Mouse (Mus musculus) liver, embryonic 15.5 days (tissue): ENCODE data around the gene Klhl10. TPM values are rescaled to one million over a fixed set of nuclear protein-coding genes. Genes with fewer than 3 reads are reported as not detected.

Experiments
- ATAC-seq: fragments of 200-750 bp; cut with Nextera tagmentation; 2 replicates; pipeline ENCODE4 v1.8.0; 2017; ENCODE audit warnings: moderate number of reproducible peaks, mild to moderate bottlenecking, moderate library complexity; ENCODE audit not compliant: insufficient read depth
- H3K27ac ChIP-seq: fragments of 300-500 bp; sonication (generic); replicated peaks from 2 replicates; pipeline ENCODE4 v1.5.1; 2015; ENCODE audit warnings: mild to moderate bottlenecking, inconsistent platforms
- H3K27me3 ChIP-seq: fragments of 300-500 bp; sonication (generic); 2 replicates; pipeline ENCODE4 v1.6.1; 2015; ENCODE audit warnings: mild to moderate bottlenecking, inconsistent platforms
- H3K36me3 ChIP-seq: fragments of 300-500 bp; sonication (generic); replicated peaks from 2 replicates; pipeline ENCODE4 v1.6.1; 2015; ENCODE audit warnings: moderate library complexity, mild to moderate bottlenecking, inconsistent platforms
- H3K4me1 ChIP-seq: fragments of 300-500 bp; sonication (generic); replicated peaks from 2 replicates; pipeline ENCODE4 v1.6.1; 2015; ENCODE audit warnings: inconsistent platforms
- H3K4me2 ChIP-seq: fragments of 300-500 bp; sonication (generic); 2 replicates; pipeline ENCODE4 v1.6.1; 2015; ENCODE audit warnings: moderate library complexity, mild to moderate bottlenecking, inconsistent platforms
- H3K4me3 ChIP-seq: fragments of 300-500 bp; sonication (generic); replicated peaks from 2 replicates; pipeline ENCODE4 v1.5.1; 2015; ENCODE audit warnings: mild to moderate bottlenecking, inconsistent platforms
- H3K9ac ChIP-seq: fragments of 300-500 bp; sonication (generic); 2 replicates; pipeline ENCODE4 v1.6.1; 2015; ENCODE audit warnings: moderate library complexity, mild to moderate bottlenecking, inconsistent platforms
- H3K9me3 ChIP-seq: fragments of 300-500 bp; sonication (generic); replicated peaks from 2 replicates; pipeline ENCODE4 v1.6.1; 2016; ENCODE audit warnings: inconsistent platforms
- WGBS: fragments of 180-500 bp; shearing (Covaris S2); methylation state at CpG from one replicate; pipeline ENCODE4 v1.1.7; 2015; ENCODE audit warnings: mixed read lengths; ENCODE audit not compliant: insufficient replicate concordance; 5-methylcytosine and 5-hydroxymethylcytosine counted together
- polyA plus RNA-seq: library from polyadenylated mRNA; unstranded; fragments of >200 nt; fragmentation: Nextera tagmentation; extraction: Ambion mirVana; gene quantifications from 2 replicates; pipeline ENCODE4 v1.2.1, GENCODE M21; 2015

Gene Klhl10
- polyA plus RNA-seq, 1 experiment from 2014 or later, result 0.14 TPM

GRCm38 (mm10) chr11:100430052-100430451 is 11.7 kb upstream of the Klhl10 start:
- 78% methylated on average over 7 of the region's 7 CpGs for WGBS
- Histone ChIP-seq H3K27ac (no peak overlapping the region), H3K4me3 (no peak overlapping the region), H3K4me2 (no peak overlapping the region), H3K36me3 (0 out of 2 replicates have a peak, but pooled peaks cover 4% of the 10 kb centered on the region), H3K9ac (no peak overlapping the region), H3K27me3 (no peaks in the 10 kb centered on the region), H3K9me3 (no peaks in the 10 kb centered on the region), H3K4me1 (peaks cover 6% of the 10 kb centered on the region; the same call in 1 of the 2 replicates)
- no peak for ATAC-seq

DNA sequence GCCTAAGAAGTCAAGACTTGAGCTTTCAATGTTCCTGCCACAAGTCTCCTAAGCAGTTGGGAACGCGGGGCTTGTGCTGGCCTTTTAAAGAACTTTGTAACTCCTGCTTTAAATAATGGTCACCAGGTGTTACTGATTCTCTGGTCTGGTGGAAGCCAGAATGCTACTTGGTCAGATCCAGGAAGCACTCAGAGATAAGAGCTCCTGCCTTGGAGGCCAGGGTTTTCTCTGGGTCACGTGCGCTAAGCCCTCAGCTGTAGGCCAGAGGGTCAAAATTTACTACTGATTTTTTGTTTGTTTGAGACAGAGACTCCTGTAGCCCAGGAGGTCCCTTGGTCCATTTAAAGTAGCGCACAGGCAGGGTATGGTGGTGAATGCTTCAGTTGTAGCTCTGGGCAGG is 9.7 kb upstream of the Klhl10 start:
- no peak overlapping the region for H3K4me2 ChIP-seq
- H3K9ac ChIP-seq, result no peak overlapping the region
- 0 out of 2 replicates have a peak, but pooled peaks cover 4% of the 10 kb centered on the region for H3K36me3 ChIP-seq
- 64% methylated on average over 5 of the region's 5 CpGs for WGBS
- H3K27me3 ChIP-seq, result no peaks in the 10 kb centered on the region
- no peak for ATAC-seq
- no peaks in the 10 kb centered on the region for H3K4me1 ChIP-seq
- H3K9me3 ChIP-seq, result no peaks in the 10 kb centered on the region
- no peak overlapping the region for H3K27ac ChIP-seq
- no peak overlapping the region for H3K4me3 ChIP-seq

- Histone ChIP-seq H3K4me3 (no peak overlapping the region), H3K27me3 (no peaks in the 10 kb centered on the region), H3K36me3 (0 out of 2 replicates have a peak, but pooled peaks cover 4% of the 10 kb centered on the region), H3K9ac (no peak overlapping the region), H3K9me3 (no peaks in the 10 kb centered on the region), H3K4me2 (no peak overlapping the region), H3K27ac (no peak overlapping the region), H3K4me1 (peaks cover 13% of the 10 kb centered on the region)
- no peak for ATAC-seq
- 69% methylated on average over 9 of the region's 9 CpGs for WGBS
Measured at GRCm38 (mm10) chr11:100435678-100436246, 6.0 kb upstream of the Klhl10 start.

- H3K4me2 ChIP-seq, result no peak overlapping the region
- H3K9me3 ChIP-seq, result no peaks in the 10 kb centered on the region
- H3K36me3 ChIP-seq, result 0 out of 2 replicates have a peak, but pooled peaks cover 2% of the 10 kb centered on the region
- no peaks in the 10 kb centered on the region; the same call in 1 of the 2 replicates for H3K27me3 ChIP-seq
- no peak overlapping the region for H3K27ac ChIP-seq
- H3K4me3 ChIP-seq, result no peak overlapping the region
- 90% methylated on average over 1 of the region's 1 CpGs for WGBS
- ATAC-seq, result no peak
- peaks cover 20% of the 10 kb centered on the region for H3K4me1 ChIP-seq
- H3K9ac ChIP-seq, result no peak overlapping the region
Measured at GRCm38 (mm10) chr11:100437901-100438300, 3.8 kb upstream of the Klhl10 start.

DNA sequence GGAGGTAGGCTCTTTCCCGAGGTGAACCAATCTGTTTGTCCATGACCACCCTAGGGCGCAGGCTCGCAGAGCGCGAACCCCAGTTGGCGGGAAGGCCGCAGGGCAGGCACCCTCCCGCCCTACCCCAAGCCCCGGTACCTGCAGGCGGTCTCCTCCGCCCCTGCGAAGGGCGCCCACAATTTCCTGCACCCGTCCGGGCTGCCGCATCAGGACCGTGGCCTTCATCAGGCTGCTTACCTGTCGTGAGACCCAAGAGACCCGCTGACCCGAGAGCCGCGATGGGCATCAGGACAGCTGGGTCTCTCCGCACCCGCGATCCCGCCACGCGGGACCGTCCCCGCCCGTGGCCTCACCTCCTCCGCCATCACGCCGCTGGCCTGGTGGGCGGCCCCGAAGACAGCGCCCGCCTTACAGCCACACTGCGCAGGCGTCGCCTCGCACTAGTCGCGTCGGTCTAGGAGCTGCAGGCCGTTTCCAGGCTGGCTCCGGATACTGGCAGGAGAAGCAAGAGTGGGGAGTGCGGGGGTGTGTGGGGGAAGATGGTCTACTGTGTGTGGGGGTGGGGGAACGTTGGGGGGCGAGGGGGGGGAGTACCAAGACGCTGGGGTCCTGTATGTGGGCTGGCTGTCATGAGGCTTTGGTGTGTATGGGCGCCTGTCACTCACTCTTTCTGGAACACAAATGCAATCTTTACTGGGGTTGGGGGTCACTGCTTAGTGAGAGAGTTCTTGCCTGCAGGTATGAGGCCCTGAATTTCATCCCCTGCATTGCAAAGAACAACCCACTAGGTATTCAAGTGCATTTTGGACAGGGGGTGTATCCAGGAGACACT is 810 bp upstream of the Klhl10 start:
- H3K4me1 ChIP-seq, result peaks cover 20% of the 10 kb centered on the region
- peak overlapping the region; percentile 69 for H3K9ac ChIP-seq
- H3K4me3 ChIP-seq, result peak overlapping the region; percentile 68
- no peak overlapping the region for H3K27ac ChIP-seq
- no peaks in the 10 kb centered on the region; the same call in 1 of the 2 replicates for H3K27me3 ChIP-seq
- peak overlapping the region; percentile 92 for H3K4me2 ChIP-seq
- peak; percentile 87 for ATAC-seq
- H3K9me3 ChIP-seq, result no peaks in the 10 kb centered on the region
- no peaks in the 10 kb centered on the region for H3K36me3 ChIP-seq
- WGBS, result 1% methylated on average over 52 of the region's 52 CpGs

- H3K4me1 ChIP-seq, result peaks cover 20% of the 10 kb centered on the region
- H3K9ac ChIP-seq, result no peak overlapping the region
- no peak for ATAC-seq
- H3K27me3 ChIP-seq, result no peaks in the 10 kb centered on the region; the same call in 1 of the 2 replicates
- WGBS, result 74% methylated on average over 6 of the region's 6 CpGs
- H3K9me3 ChIP-seq, result no peaks in the 10 kb centered on the region
- no peak overlapping the region for H3K27ac ChIP-seq
- no peak overlapping the region for H3K4me3 ChIP-seq
- H3K4me2 ChIP-seq, result no peak overlapping the region
- H3K36me3 ChIP-seq, result no peaks in the 10 kb centered on the region
Measured at GRCm38 (mm10) chr11:100442625-100443024, 908 bp downstream of the Klhl10 start.

GRCm38 (mm10) chr11:100457247-100457646 is 15.5 kb downstream of the Klhl10 start:
- no peak overlapping the region for H3K4me3 ChIP-seq
- no peak overlapping the region for H3K4me2 ChIP-seq
- peaks cover 18% of the 10 kb centered on the region for H3K36me3 ChIP-seq
- WGBS, result 65% methylated on average over 4 of the region's 4 CpGs
- H3K27me3 ChIP-seq, result no peaks in the 10 kb centered on the region
- H3K9ac ChIP-seq, result no peak overlapping the region
- no peak overlapping the region for H3K27ac ChIP-seq
- no peaks in the 10 kb centered on the region for H3K9me3 ChIP-seq
- ATAC-seq, result no peak
- H3K4me1 ChIP-seq, result no peaks in the 10 kb centered on the region

- no peak overlapping the region for H3K4me2 ChIP-seq
- peaks cover 20% of the 10 kb centered on the region for H3K36me3 ChIP-seq
- H3K9me3 ChIP-seq, result no peaks in the 10 kb centered on the region
- no peak for ATAC-seq
- no peak overlapping the region for H3K27ac ChIP-seq
- no peak overlapping the region for H3K4me3 ChIP-seq
- no peaks in the 10 kb centered on the region for H3K27me3 ChIP-seq
- H3K9ac ChIP-seq, result no peak overlapping the region
- 74% methylated on average over 5 of the region's 5 CpGs for WGBS
- no peaks in the 10 kb centered on the region for H3K4me1 ChIP-seq
Measured at GRCm38 (mm10) chr11:100457711-100458110, 16.0 kb downstream of the Klhl10 start.

- no peak overlapping the region for H3K4me2 ChIP-seq
Measured at GRCm38 (mm10) chr11:100462699-100463098, 21.0 kb downstream of the Klhl10 start.

GRCm38 (mm10) chr11:100465229-100465792 is 23.6 kb downstream of the Klhl10 start:
- Histone ChIP-seq H3K36me3 (peaks cover 23% of the 10 kb centered on the region), H3K9me3 (no peaks in the 10 kb centered on the region), H3K9ac (no peak overlapping the region), H3K27ac (no peak overlapping the region; the same call in 1 of the 2 replicates), H3K4me1 (peaks cover 18% of the 10 kb centered on the region), H3K4me2 (no peak overlapping the region), H3K27me3 (no peaks in the 10 kb centered on the region), H3K4me3 (no peak overlapping the region)
- no peak; the same call in 1 of the 2 replicates for ATAC-seq
- 49% methylated on average over 1 of the region's 1 CpGs for WGBS

More at GRCm38 (mm10) chr11:100462699-100463098, 21.0 kb downstream of the Klhl10 start:
- ATAC-seq, result no peak
- Histone ChIP-seq H3K36me3 (peaks cover 28% of the 10 kb centered on the region), H3K4me3 (no peak overlapping the region), H3K9me3 (no peaks in the 10 kb centered on the region), H3K27me3 (no peaks in the 10 kb centered on the region), H3K9ac (no peak overlapping the region), H3K27ac (no peak overlapping the region), H3K4me1 (peaks cover 12% of the 10 kb centered on the region)
- 88% methylated on average over 10 of the region's 10 CpGs for WGBS

GRCm38 (mm10) chr11:100465833-100466232 is 24.1 kb downstream of the Klhl10 start:
- WGBS, result 28% methylated on average over 1 of the region's 1 CpGs
- no peak for ATAC-seq
- Histone ChIP-seq H3K36me3 (peaks cover 23% of the 10 kb centered on the region), H3K4me1 (peaks cover 23% of the 10 kb centered on the region), H3K27ac (no peak overlapping the region; the same call in 1 of the 2 replicates), H3K4me2 (no peak overlapping the region), H3K9ac (no peak overlapping the region), H3K27me3 (no peaks in the 10 kb centered on the region), H3K9me3 (no peaks in the 10 kb centered on the region), H3K4me3 (no peak overlapping the region)
